Mouse (Mus musculus): Measurements from ENCODE around the gene Hsf2bp.

GRCm38 (mm10) chr17:31929032-31929431 lies 107.1 kb downstream of the Hsf2bp start:
- TF ChIP-seq CTCF (IDR thresholded peaks at IDR 0.05) (no peak), POLR2A (IDR thresholded peaks at IDR 0.05; ENCODE audit: insufficient read depth, low read depth, low read length) (no peak), EP300 (IDR thresholded peaks at IDR 0.05; ENCODE audit: insufficient read depth, low read depth, low read length) (no peak)
